Mouse (Mus musculus) kidney, embryonic 16.5 days (tissue): ENCODE results near the gene 4933428G20Rik. TPM values are rescaled to one million over a fixed set of nuclear protein-coding genes. Genes with fewer than 3 reads are reported as not detected.
A peak's percentile ranks its signal among the peaks of the same experiment; 100 is the strongest.

Experiments used
- ATAC-seq: fragments of 200-750 bp; cut with Nextera tagmentation; 2 replicates; pipeline ENCODE4 v1.8.0; 2017; ENCODE audit warnings: moderate TSS enrichment; ENCODE audit not compliant: low FRiP score, low TSS enrichment
- H3K27ac ChIP-seq: fragments of 300-500 bp; sonication (generic); 2 replicates; pipeline ENCODE4 v1.5.1; 2014; ENCODE audit warnings: low read length
- H3K27me3 ChIP-seq: fragments of 300-500 bp; sonication (generic); 2 replicates; pipeline ENCODE4 v1.6.1; 2014; ENCODE audit warnings: low read length, control low read depth, mixed read lengths; ENCODE audit not compliant: insufficient read depth
- H3K36me3 ChIP-seq: fragments of 300-500 bp; sonication (generic); 2 replicates; pipeline ENCODE4 v1.6.1; 2014; ENCODE audit warnings: low read length, control low read depth, mixed read lengths; ENCODE audit not compliant: insufficient read depth
- H3K4me1 ChIP-seq: fragments of 300-500 bp; sonication (generic); 2 replicates; pipeline ENCODE4 v1.6.1; 2014; ENCODE audit warnings: low read length, control low read depth, mixed read lengths; ENCODE audit not compliant: insufficient read depth
- H3K4me2 ChIP-seq: fragments of 300-500 bp; sonication (generic); replicated peaks from 2 replicates; pipeline ENCODE4 v1.6.1; 2014; ENCODE audit warnings: low read depth, low read length
- H3K4me3 ChIP-seq: fragments of 300-500 bp; sonication (generic); 2 replicates; pipeline ENCODE4 v1.5.1; 2014; ENCODE audit warnings: mild to moderate bottlenecking, low read length
- H3K9ac ChIP-seq: fragments of 300-500 bp; sonication (generic); replicated peaks from 2 replicates; pipeline ENCODE4 v1.6.1; 2014; ENCODE audit warnings: low read length
- H3K9me3 ChIP-seq: fragments of 300-500 bp; sonication (generic); 2 replicates; pipeline ENCODE4 v1.6.1; 2016; ENCODE audit warnings: low read length, control low read depth
- WGBS: fragments of 180-500 bp; shearing (Covaris S2); extraction: QIAGEN DNeasy Blood & Tissue Kit; methylation state at CpG from one replicate; pipeline ENCODE4 v1.1.7; 2014; 5-methylcytosine and 5-hydroxymethylcytosine counted together
- polyA plus RNA-seq: library from polyadenylated mRNA; unstranded; fragments of >200 nt; fragmentation: Nextera tagmentation; extraction: Ambion mirVana; gene quantifications from 2 replicates; pipeline ENCODE4 v1.2.1, GENCODE M21; 2015

Gene 4933428G20Rik
- polyA plus RNA-seq, 1 experiment from 2014 or later = 0.75 TPM

- H3K9me3 ChIP-seq = no peaks in the 10 kb centered on the region
- 31% methylated on average over 5 of the region's 5 CpGs for WGBS
- H3K4me1 ChIP-seq = peaks cover 18% of the 10 kb centered on the region
- H3K4me2 ChIP-seq = no peak overlapping the region
- no peak overlapping the region for H3K27ac ChIP-seq
- no peaks in the 10 kb centered on the region for H3K36me3 ChIP-seq
- no peak for ATAC-seq
- H3K4me3 ChIP-seq = no peak overlapping the region
- no peaks in the 10 kb centered on the region for H3K27me3 ChIP-seq
- H3K9ac ChIP-seq = no peak overlapping the region
These were observed 8.9 kb upstream of the 4933428G20Rik start for GRCm38 (mm10) chr11:97509058-97509457.

- H3K9me3 ChIP-seq = no peaks in the 10 kb centered on the region
- ATAC-seq = no peak
- WGBS = 70% methylated on average over 3 of the region's 3 CpGs
- no peaks in the 10 kb centered on the region; the same call in 1 of the 2 replicates for H3K27me3 ChIP-seq
- H3K4me1 ChIP-seq = peaks cover 18% of the 10 kb centered on the region
- no peak overlapping the region for H3K27ac ChIP-seq
- H3K36me3 ChIP-seq = no peaks in the 10 kb centered on the region
- no peak overlapping the region for H3K4me2 ChIP-seq
- H3K9ac ChIP-seq = no peak overlapping the region
- no peak overlapping the region for H3K4me3 ChIP-seq
These were observed 8.1 kb upstream of the 4933428G20Rik start for GRCm38 (mm10) chr11:97508198-97508597.

GRCm38 (mm10) chr11:97506331-97506730 lies 6.2 kb upstream of the 4933428G20Rik start:
- H3K36me3 ChIP-seq = no peaks in the 10 kb centered on the region
- H3K4me1 ChIP-seq = peaks cover 15% of the 10 kb centered on the region
- 61% methylated on average over 8 of the region's 8 CpGs for WGBS
- H3K4me2 ChIP-seq = no peak overlapping the region
- ATAC-seq = no peak
- H3K27ac ChIP-seq = no peak overlapping the region
- H3K9ac ChIP-seq = no peak overlapping the region
- no peak overlapping the region for H3K4me3 ChIP-seq
- H3K9me3 ChIP-seq = no peaks in the 10 kb centered on the region
- no peaks in the 10 kb centered on the region; the same call in 1 of the 2 replicates for H3K27me3 ChIP-seq

- 84% methylated on average over 4 of the region's 4 CpGs for WGBS
- H3K4me2 ChIP-seq = no peak overlapping the region
- no peak overlapping the region for H3K4me3 ChIP-seq
- no peak for ATAC-seq
- H3K9me3 ChIP-seq = no peaks in the 10 kb centered on the region
- peaks cover 4% of the 10 kb centered on the region; the same call in 1 of the 2 replicates for H3K36me3 ChIP-seq
- no peak overlapping the region for H3K27ac ChIP-seq
- H3K4me1 ChIP-seq = peaks cover 20% of the 10 kb centered on the region
- no peak overlapping the region for H3K9ac ChIP-seq
- peaks cover 3% of the 10 kb centered on the region; the same call in 1 of the 2 replicates for H3K27me3 ChIP-seq
These were observed 5.6 kb upstream of the 4933428G20Rik start for GRCm38 (mm10) chr11:97505784-97506183.

- peaks cover 31% of the 10 kb centered on the region for H3K27me3 ChIP-seq
- no peaks in the 10 kb centered on the region for H3K9me3 ChIP-seq
- WGBS = 78% methylated on average over 4 of the region's 4 CpGs
- peaks cover 17% of the 10 kb centered on the region for H3K36me3 ChIP-seq
- no peak overlapping the region for H3K4me2 ChIP-seq
- no peak overlapping the region for H3K4me3 ChIP-seq
- ATAC-seq = no peak
- no peak overlapping the region for H3K9ac ChIP-seq
- H3K27ac ChIP-seq = no peak overlapping the region
- H3K4me1 ChIP-seq = peaks cover 25% of the 10 kb centered on the region
These were observed 2.7 kb upstream of the 4933428G20Rik start for GRCm38 (mm10) chr11:97502846-97503245.

- 34% methylated on average over 9 of the region's 9 CpGs for WGBS
- H3K9me3 ChIP-seq = no peaks in the 10 kb centered on the region
- no peak overlapping the region for H3K27ac ChIP-seq
- peaks cover 21% of the 10 kb centered on the region for H3K36me3 ChIP-seq
- no peak overlapping the region for H3K4me2 ChIP-seq
- no peak overlapping the region for H3K4me3 ChIP-seq
- ATAC-seq = 0 out of 2 replicates have a peak, but pooled peaks have one; percentile 32
- H3K9ac ChIP-seq = no peak overlapping the region
- peaks cover 25% of the 10 kb centered on the region for H3K4me1 ChIP-seq
- H3K27me3 ChIP-seq = peaks cover 35% of the 10 kb centered on the region
These were observed 2.2 kb upstream of the 4933428G20Rik start for GRCm38 (mm10) chr11:97502383-97502782.

GRCm38 (mm10) chr11:97500720-97501448 lies 744 bp upstream of the 4933428G20Rik start:
- no peaks in the 10 kb centered on the region for H3K9me3 ChIP-seq
- H3K4me2 ChIP-seq = peak overlapping the region; percentile 64
- no peak overlapping the region for H3K27ac ChIP-seq
- WGBS = 19% methylated on average over 51 of the region's 51 CpGs
- H3K27me3 ChIP-seq = peaks cover 35% of the 10 kb centered on the region
- peak overlapping the region; percentile 44; the same call in 1 of the 2 replicates for H3K9ac ChIP-seq
- H3K4me1 ChIP-seq = peaks cover 25% of the 10 kb centered on the region
- peak overlapping the region; percentile 41 for H3K4me3 ChIP-seq
- ATAC-seq = peak; percentile 43; the same call in 1 of the 2 replicates
- peaks cover 21% of the 10 kb centered on the region for H3K36me3 ChIP-seq

- Histone ChIP-seq H3K9me3 (no peaks in the 10 kb centered on the region), H3K4me2 (no peak overlapping the region), H3K36me3 (peaks cover 34% of the 10 kb centered on the region), H3K9ac (no peak overlapping the region), H3K4me1 (peaks cover 25% of the 10 kb centered on the region), H3K27ac (no peak overlapping the region), H3K27me3 (peaks cover 35% of the 10 kb centered on the region), H3K4me3 (no peak overlapping the region)
- 0 out of 2 replicates have a peak, but pooled peaks have one; percentile 54 for ATAC-seq
- 85% methylated on average over 4 of the region's 4 CpGs for WGBS
These were observed 2.6 kb downstream of the 4933428G20Rik start for GRCm38 (mm10) chr11:97497543-97497942.

- Histone ChIP-seq H3K4me2 (no peak overlapping the region), H3K27ac (no peak overlapping the region), H3K27me3 (0 out of 2 replicates have a peak, but pooled peaks cover 4% of the 10 kb centered on the region), H3K4me1 (no peaks in the 10 kb centered on the region), H3K9me3 (no peaks in the 10 kb centered on the region), H3K4me3 (no peak overlapping the region), H3K9ac (no peak overlapping the region), H3K36me3 (peaks cover 35% of the 10 kb centered on the region)
- 89% methylated on average over 3 of the region's 3 CpGs for WGBS
- ATAC-seq = no peak
These were observed 7.3 kb downstream of the 4933428G20Rik start for GRCm38 (mm10) chr11:97492836-97493235.

GRCm38 (mm10) chr11:97491640-97492039 lies 8.5 kb downstream of the 4933428G20Rik start:
- H3K4me3 ChIP-seq = no peak overlapping the region
- ATAC-seq = no peak
- 70% methylated on average over 10 of the region's 10 CpGs for WGBS

More at GRCm38 (mm10) chr11:97491640-97492039, 8.5 kb downstream of the 4933428G20Rik start:
- Histone ChIP-seq H3K27me3 (no peaks in the 10 kb centered on the region), H3K9me3 (no peaks in the 10 kb centered on the region), H3K36me3 (peaks cover 40% of the 10 kb centered on the region), H3K4me2 (no peak overlapping the region), H3K27ac (no peak overlapping the region), H3K9ac (no peak overlapping the region), H3K4me1 (0 out of 2 replicates have a peak, but pooled peaks cover 3% of the 10 kb centered on the region)
